Mouse (Mus musculus): ENCODE results near the gene Gpr18. TPM values are rescaled to one million over a fixed set of nuclear protein-coding genes. Genes with fewer than 3 reads are reported as not detected.

Gene Gpr18
- polyA plus RNA-seq, 1 experiment from 2014 or later, result 0.36 TPM

GRCm38 (mm10) chr14:121906341-121906991 lies 9.1 kb downstream of the Gpr18 start:
- Histone ChIP-seq H3K4me3 (ENCODE audit: low read length) (no peak overlapping the region), H3K9ac (ENCODE audit: low read length) (no peak overlapping the region), H3K27me3 (ENCODE audit: control insufficient read depth, insufficient read depth, low read depth, low read length) (no peaks in the 10 kb centered on the region), H3K9me3 (ENCODE audit: control insufficient read depth, low read length) (no peaks in the 10 kb centered on the region), H3K4me1 (replicated peaks; ENCODE audit: control insufficient read depth, insufficient read depth, low read length) (peaks cover 5% of the 10 kb centered on the region; the same call in 1 of the 2 replicates), H3K4me2 (ENCODE audit: low read depth, low read length) (no peak overlapping the region), H3K36me3 (ENCODE audit: control insufficient read depth, insufficient read depth, low read length) (peaks cover 4% of the 10 kb centered on the region; the same call in 1 of the 2 replicates), H3K27ac (ENCODE audit: low read length) (no peak overlapping the region)
- WGBS, result 65% methylated on average over 8 of the region's 8 CpGs
- ATAC-seq (ENCODE audit: low read depth), result no peak

- H3K36me3 ChIP-seq (ENCODE audit: control insufficient read depth, insufficient read depth, low read length), result peaks cover 4% of the 10 kb centered on the region; the same call in 1 of the 2 replicates
- no peak overlapping the region for H3K9ac ChIP-seq (ENCODE audit: low read length)
- no peak for ATAC-seq (ENCODE audit: low read depth)
- peaks cover 5% of the 10 kb centered on the region; the same call in 1 of the 2 replicates for H3K4me1 ChIP-seq (replicated peaks; ENCODE audit: control insufficient read depth, insufficient read depth, low read length)
- H3K9me3 ChIP-seq (ENCODE audit: control insufficient read depth, low read length), result no peaks in the 10 kb centered on the region
- H3K4me2 ChIP-seq (ENCODE audit: low read depth, low read length), result no peak overlapping the region
- H3K4me3 ChIP-seq (ENCODE audit: low read length), result no peak overlapping the region
- H3K27ac ChIP-seq (ENCODE audit: low read length), result no peak overlapping the region
- no peaks in the 10 kb centered on the region for H3K27me3 ChIP-seq (ENCODE audit: control insufficient read depth, insufficient read depth, low read depth, low read length)
- 20% methylated on average over 3 of the region's 3 CpGs for WGBS
Observed at GRCm38 (mm10) chr14:121904754-121905153, 10.8 kb downstream of the Gpr18 start.

- Histone ChIP-seq H3K4me2 (ENCODE audit: low read depth, low read length) (no peak overlapping the region), H3K27ac (ENCODE audit: low read length) (no peak overlapping the region), H3K4me1 (replicated peaks; ENCODE audit: control insufficient read depth, insufficient read depth, low read length) (peaks cover 8% of the 10 kb centered on the region; the same call in 1 of the 2 replicates), H3K9ac (ENCODE audit: low read length) (no peak overlapping the region), H3K36me3 (ENCODE audit: control insufficient read depth, insufficient read depth, low read length) (no peaks in the 10 kb centered on the region; the same call in 1 of the 2 replicates), H3K27me3 (ENCODE audit: control insufficient read depth, insufficient read depth, low read depth, low read length) (no peaks in the 10 kb centered on the region), H3K9me3 (ENCODE audit: control insufficient read depth, low read length) (no peaks in the 10 kb centered on the region), H3K4me3 (ENCODE audit: low read length) (no peak overlapping the region)
- 71% methylated on average over 6 of the region's 7 CpGs for WGBS
- ATAC-seq (ENCODE audit: low read depth), result no peak
Observed at GRCm38 (mm10) chr14:121903381-121903876, 12.2 kb downstream of the Gpr18 start.

- Histone ChIP-seq H3K4me3 (ENCODE audit: low read length) (no peak overlapping the region), H3K9me3 (ENCODE audit: control insufficient read depth, low read length) (no peaks in the 10 kb centered on the region), H3K27ac (ENCODE audit: low read length) (no peak overlapping the region), H3K4me2 (ENCODE audit: low read depth, low read length) (no peak overlapping the region), H3K4me1 (replicated peaks; ENCODE audit: control insufficient read depth, insufficient read depth, low read length) (peaks cover 8% of the 10 kb centered on the region; the same call in 1 of the 2 replicates), H3K27me3 (ENCODE audit: control insufficient read depth, insufficient read depth, low read depth, low read length) (no peaks in the 10 kb centered on the region), H3K9ac (ENCODE audit: low read length) (no peak overlapping the region), H3K36me3 (ENCODE audit: control insufficient read depth, insufficient read depth, low read length) (no peaks in the 10 kb centered on the region)
- 84% methylated on average over 6 of the region's 6 CpGs for WGBS
- ATAC-seq (ENCODE audit: low read depth), result no peak
Observed at GRCm38 (mm10) chr14:121901511-121901910, 14.1 kb downstream of the Gpr18 start.

- Histone ChIP-seq H3K27me3 (ENCODE audit: control insufficient read depth, insufficient read depth, low read depth, low read length) (no peaks in the 10 kb centered on the region), H3K4me2 (ENCODE audit: low read depth, low read length) (no peak overlapping the region), H3K4me1 (replicated peaks; ENCODE audit: control insufficient read depth, insufficient read depth, low read length) (peaks cover 6% of the 10 kb centered on the region), H3K27ac (ENCODE audit: low read length) (no peak overlapping the region), H3K9ac (ENCODE audit: low read length) (no peak overlapping the region), H3K9me3 (ENCODE audit: control insufficient read depth, low read length) (no peaks in the 10 kb centered on the region), H3K4me3 (ENCODE audit: low read length) (no peak overlapping the region), H3K36me3 (ENCODE audit: control insufficient read depth, insufficient read depth, low read length) (no peaks in the 10 kb centered on the region)
- no peak for ATAC-seq (ENCODE audit: low read depth)
- WGBS, result 47% methylated on average over 3 of the region's 3 CpGs
Observed at GRCm38 (mm10) chr14:121899071-121899470, 16.5 kb downstream of the Gpr18 start.

- 81% methylated on average over 11 of the region's 11 CpGs for WGBS
Observed at GRCm38 (mm10) chr14:121898509-121898908, 17.1 kb downstream of the Gpr18 start.

GRCm38 (mm10) chr14:121897773-121898172 lies 17.8 kb downstream of the Gpr18 start:
- Histone ChIP-seq H3K27me3 (ENCODE audit: control insufficient read depth, insufficient read depth, low read depth, low read length) (no peaks in the 10 kb centered on the region), H3K4me1 (replicated peaks; ENCODE audit: control insufficient read depth, insufficient read depth, low read length) (peaks cover 6% of the 10 kb centered on the region), H3K4me3 (ENCODE audit: low read length) (no peak overlapping the region), H3K36me3 (ENCODE audit: control insufficient read depth, insufficient read depth, low read length) (no peaks in the 10 kb centered on the region), H3K9ac (ENCODE audit: low read length) (no peak overlapping the region), H3K4me2 (ENCODE audit: low read depth, low read length) (no peak overlapping the region), H3K27ac (ENCODE audit: low read length) (no peak overlapping the region), H3K9me3 (ENCODE audit: control insufficient read depth, low read length) (no peaks in the 10 kb centered on the region)
- WGBS, result 79% methylated on average over 2 of the region's 2 CpGs
- ATAC-seq (ENCODE audit: low read depth), result no peak

More at GRCm38 (mm10) chr14:121898509-121898908, 17.1 kb downstream of the Gpr18 start:
- Histone ChIP-seq H3K27ac (ENCODE audit: low read length) (no peak overlapping the region), H3K9me3 (ENCODE audit: control insufficient read depth, low read length) (no peaks in the 10 kb centered on the region), H3K36me3 (ENCODE audit: control insufficient read depth, insufficient read depth, low read length) (no peaks in the 10 kb centered on the region), H3K4me1 (replicated peaks; ENCODE audit: control insufficient read depth, insufficient read depth, low read length) (peaks cover 6% of the 10 kb centered on the region), H3K27me3 (ENCODE audit: control insufficient read depth, insufficient read depth, low read depth, low read length) (no peaks in the 10 kb centered on the region), H3K4me3 (ENCODE audit: low read length) (no peak overlapping the region), H3K9ac (ENCODE audit: low read length) (no peak overlapping the region), H3K4me2 (ENCODE audit: low read depth, low read length) (no peak overlapping the region)
- ATAC-seq (ENCODE audit: low read depth), result no peak

- no peak for ATAC-seq (ENCODE audit: low read depth)
- no peaks in the 10 kb centered on the region for H3K27me3 ChIP-seq (ENCODE audit: control insufficient read depth, insufficient read depth, low read depth, low read length)
- no peak overlapping the region for H3K4me3 ChIP-seq (ENCODE audit: low read length)
- no peak overlapping the region for H3K9ac ChIP-seq (ENCODE audit: low read length)
- no peak overlapping the region for H3K4me2 ChIP-seq (ENCODE audit: low read depth, low read length)
- H3K9me3 ChIP-seq (ENCODE audit: control insufficient read depth, low read length), result no peaks in the 10 kb centered on the region
- peaks cover 6% of the 10 kb centered on the region for H3K4me1 ChIP-seq (replicated peaks; ENCODE audit: control insufficient read depth, insufficient read depth, low read length)
- H3K27ac ChIP-seq (ENCODE audit: low read length), result no peak overlapping the region
- H3K36me3 ChIP-seq (ENCODE audit: control insufficient read depth, insufficient read depth, low read length), result no peaks in the 10 kb centered on the region
- WGBS, result 35% methylated on average over 6 of the region's 6 CpGs
Observed at GRCm38 (mm10) chr14:121896126-121897090, 19.2 kb downstream of the Gpr18 start.

GRCm38 (mm10) chr14:121895316-121895715 lies 20.3 kb downstream of the Gpr18 start:
- Histone ChIP-seq H3K27me3 (ENCODE audit: control insufficient read depth, insufficient read depth, low read depth, low read length) (no peaks in the 10 kb centered on the region), H3K4me1 (replicated peaks; ENCODE audit: control insufficient read depth, insufficient read depth, low read length) (peaks cover 6% of the 10 kb centered on the region), H3K4me3 (ENCODE audit: low read length) (no peak overlapping the region), H3K9me3 (ENCODE audit: control insufficient read depth, low read length) (no peaks in the 10 kb centered on the region), H3K9ac (ENCODE audit: low read length) (no peak overlapping the region), H3K36me3 (ENCODE audit: control insufficient read depth, insufficient read depth, low read length) (no peaks in the 10 kb centered on the region), H3K27ac (ENCODE audit: low read length) (no peak overlapping the region), H3K4me2 (ENCODE audit: low read depth, low read length) (no peak overlapping the region)
- 82% methylated on average over 4 of the region's 4 CpGs for WGBS
- no peak for ATAC-seq (ENCODE audit: low read depth)
